Mouse (Mus musculus) mesoderm, embryonic 11.5 days (tissue): ENCODE data around the gene Barx2.

Source experiments
- DNase-seq: peaks from one replicate; pipeline ENCODE4 v3.0.0-alpha.2; 2012; ENCODE audit warnings: low read depth, low spot score

The Barx2 gene

GRCm38 (mm10) chr9:31888333-31888732 is 24.9 kb downstream of the Barx2 start:
- DNase-seq: no peak

GRCm38 (mm10) chr9:31886258-31886657 is 27.0 kb downstream of the Barx2 start:
- no peak for DNase-seq

GRCm38 (mm10) chr9:31882376-31882775 is 30.9 kb downstream of the Barx2 start:
- DNase-seq: no peak

GRCm38 (mm10) chr9:31875556-31875955 is 37.7 kb downstream of the Barx2 start:
- DNase-seq: no peak

GRCm38 (mm10) chr9:31874236-31874635 is 39.0 kb downstream of the Barx2 start:
- DNase-seq: no peak

GRCm38 (mm10) chr9:31871410-31871809 is 41.9 kb downstream of the Barx2 start:
- no peak for DNase-seq

GRCm38 (mm10) chr9:31868823-31869460 is 44.3 kb downstream of the Barx2 start:
- no peak for DNase-seq

- no peak for DNase-seq
Measured at GRCm38 (mm10) chr9:31863830-31864229, 49.4 kb downstream of the Barx2 start.

GRCm38 (mm10) chr9:31859446-31859845 is 53.8 kb downstream of the Barx2 start:
- no peak for DNase-seq

GRCm38 (mm10) chr9:31858720-31859340 is 54.4 kb downstream of the Barx2 start:
- peak; percentile 58 for DNase-seq

- DNase-seq: no peak
Measured at GRCm38 (mm10) chr9:31857512-31857911, 55.8 kb downstream of the Barx2 start.

GRCm38 (mm10) chr9:31856437-31856836 is 56.8 kb downstream of the Barx2 start:
- no peak for DNase-seq

- no peak for DNase-seq
Measured at GRCm38 (mm10) chr9:31855668-31856067, 57.6 kb downstream of the Barx2 start.

- DNase-seq: no peak
Measured at GRCm38 (mm10) chr9:31851710-31852109, 61.6 kb downstream of the Barx2 start.

GRCm38 (mm10) chr9:31850706-31851105 is 62.6 kb downstream of the Barx2 start:
- DNase-seq: no peak

GRCm38 (mm10) chr9:31849387-31849786 is 63.9 kb downstream of the Barx2 start:
- DNase-seq: no peak

- DNase-seq: no peak
Measured at GRCm38 (mm10) chr9:31844614-31845013, 68.6 kb downstream of the Barx2 start.

GRCm38 (mm10) chr9:31841108-31841815 is 72.0 kb downstream of the Barx2 start:
- no peak for DNase-seq

- no peak for DNase-seq
Measured at GRCm38 (mm10) chr9:31840571-31840970, 72.7 kb downstream of the Barx2 start.

GRCm38 (mm10) chr9:31840037-31840436 is 73.2 kb downstream of the Barx2 start:
- no peak for DNase-seq

- peak; percentile 38 for DNase-seq
Measured at GRCm38 (mm10) chr9:31839106-31840027, 73.9 kb downstream of the Barx2 start.

- DNase-seq: no peak
Measured at GRCm38 (mm10) chr9:31838047-31838446, 75.2 kb downstream of the Barx2 start.
